Mouse (Mus musculus) retina, postnatal 1 day (tissue): ENCODE results near the gene Mycn.

Source experiments
- DNase-seq: peaks from one replicate; pipeline ENCODE4 v3.0.0-alpha.2; 2012

The Mycn gene

DNA sequence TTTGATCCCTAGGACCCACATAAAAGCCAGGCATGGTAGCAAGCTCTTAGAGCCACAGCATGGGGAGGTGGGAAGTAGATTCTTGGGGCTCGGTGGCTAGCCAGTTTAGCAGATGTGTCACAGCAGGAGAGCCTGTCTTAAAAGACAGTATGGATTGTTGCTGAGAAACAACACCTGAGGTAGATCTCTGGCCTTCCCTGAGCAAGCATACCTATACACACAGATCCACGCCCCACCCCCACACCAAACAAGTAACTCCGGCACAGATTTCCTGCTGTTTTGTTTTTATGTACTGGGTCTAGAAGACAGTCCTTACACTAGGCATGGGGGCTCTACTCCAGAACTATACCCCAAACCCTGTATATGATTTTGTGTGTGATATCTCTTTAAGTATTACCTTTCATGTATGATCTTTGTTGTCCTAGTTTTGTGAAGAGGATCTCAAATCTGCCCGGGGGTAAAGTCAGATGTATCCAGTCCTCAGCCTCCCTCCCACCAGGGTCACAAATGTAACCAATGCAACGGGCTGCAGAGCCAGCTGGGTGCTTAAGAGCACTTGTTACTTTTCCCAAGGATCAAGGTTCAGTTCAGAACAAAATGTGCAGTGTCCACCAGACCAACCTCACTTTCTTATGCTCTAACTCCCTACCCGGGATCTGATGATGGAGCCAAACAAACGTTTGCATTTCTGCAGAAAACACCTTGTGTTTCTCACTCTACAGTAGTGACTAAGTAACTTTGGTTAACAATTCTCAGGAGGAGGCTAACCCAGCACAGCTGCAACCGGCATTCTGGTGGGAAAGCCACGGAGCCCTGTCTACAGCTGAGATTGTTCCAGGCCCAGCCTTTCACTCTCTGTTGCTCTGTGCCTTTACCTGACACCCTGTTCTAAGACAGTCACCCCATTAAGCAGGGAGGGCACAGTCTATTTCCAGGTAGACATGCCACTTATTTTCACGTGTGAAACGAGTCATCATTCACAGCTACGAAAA lies 21.3 kb downstream of the Mycn start:
- DNase-seq: no peak

DNA sequence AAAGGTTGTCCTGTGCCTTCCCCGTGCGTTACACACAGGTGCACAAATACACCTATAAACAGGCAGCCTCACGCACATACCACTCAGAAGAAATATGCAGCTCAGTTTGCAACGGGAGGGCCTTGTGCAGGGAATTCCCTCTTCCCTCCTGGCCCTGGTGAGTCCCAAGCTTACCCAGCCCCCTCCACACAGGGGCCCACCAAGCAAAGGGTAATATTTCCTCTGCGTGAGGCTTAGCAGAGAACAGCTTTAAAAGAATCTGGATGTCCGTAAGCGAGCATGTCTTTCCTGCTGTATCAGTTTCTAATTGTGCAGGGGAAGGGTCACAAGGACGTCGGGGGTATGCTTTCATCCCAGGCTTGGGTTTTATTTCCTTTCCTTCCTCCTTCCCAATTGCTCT lies 25.4 kb downstream of the Mycn start:
- no peak for DNase-seq

- no peak for DNase-seq
Measured at GRCm38 (mm10) chr12:12910356-12910979, 31.2 kb downstream of the Mycn start.

DNA sequence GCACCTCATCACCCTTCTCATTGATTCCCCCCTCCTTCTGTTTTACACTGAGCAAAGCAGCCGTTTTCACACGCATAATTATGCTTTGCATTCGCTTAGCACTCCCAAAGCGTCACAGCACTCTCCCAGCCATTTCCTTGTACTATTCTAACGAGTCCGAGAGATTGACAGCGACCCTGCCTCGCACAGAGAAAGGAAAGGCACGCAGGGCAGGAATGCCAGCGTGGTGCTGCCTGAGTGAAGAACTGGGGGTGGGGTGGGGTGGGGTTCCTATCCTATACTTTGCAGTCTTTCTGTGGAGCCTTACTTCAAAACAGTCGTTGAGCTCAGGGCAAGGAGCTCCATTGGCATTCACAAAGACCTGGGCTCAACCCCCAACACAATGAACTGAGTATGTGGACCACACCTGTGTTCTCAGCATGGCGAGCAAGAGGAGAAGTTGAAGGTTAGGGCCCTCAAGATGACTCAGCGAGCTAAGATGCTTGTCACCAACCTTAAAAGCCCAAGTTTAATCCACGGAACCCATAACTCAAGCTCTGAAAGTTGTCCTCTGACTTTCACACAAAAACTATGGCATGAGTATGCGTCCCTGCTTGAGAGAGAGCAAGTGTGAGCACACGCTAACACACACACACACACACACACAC lies 32.0 kb downstream of the Mycn start:
- no peak for DNase-seq

GRCm38 (mm10) chr12:12906771-12907170 lies 34.9 kb downstream of the Mycn start:
- peak; percentile 44 for DNase-seq

DNA sequence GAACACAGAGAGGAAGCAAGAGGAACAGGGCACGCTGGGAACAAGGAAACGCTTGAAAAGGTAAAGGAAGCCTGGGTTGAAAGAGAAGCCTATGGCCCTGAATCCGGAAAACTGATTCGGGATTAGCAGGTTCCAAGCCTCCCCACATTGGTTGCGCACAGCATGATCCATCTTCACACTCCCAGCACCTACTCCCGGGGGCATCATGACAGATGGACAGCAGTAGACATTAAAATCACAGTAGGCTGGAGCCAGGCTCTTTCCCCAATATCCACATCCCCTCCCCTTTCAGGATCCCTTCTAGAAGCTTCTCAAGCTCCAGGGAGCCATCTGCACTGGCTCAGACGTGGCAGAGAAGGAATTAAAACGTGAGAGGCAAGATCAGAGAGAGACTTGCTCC lies 35.4 kb downstream of the Mycn start:
- peak; percentile 46 for DNase-seq

DNA sequence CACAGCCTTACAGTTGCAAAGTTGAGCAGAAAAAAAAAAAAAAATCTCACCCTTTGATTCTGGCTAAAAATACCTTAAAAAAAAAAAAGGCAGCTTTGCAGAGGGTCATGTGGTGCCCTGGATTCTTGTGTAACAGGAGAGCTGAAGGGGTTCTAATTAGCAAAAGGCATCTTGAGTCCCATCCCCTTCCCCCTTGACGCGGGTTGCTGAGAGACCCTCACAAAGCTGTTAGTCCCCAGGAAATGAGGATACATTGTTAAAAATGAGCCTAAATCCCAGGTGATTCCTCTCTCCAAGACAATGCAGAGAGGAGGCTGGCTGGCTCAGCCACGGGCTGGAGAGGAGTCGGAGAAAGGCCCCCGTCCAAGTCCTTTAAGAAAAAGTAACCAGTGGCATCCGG lies 36.6 kb downstream of the Mycn start:
- DNase-seq: no peak

DNA sequence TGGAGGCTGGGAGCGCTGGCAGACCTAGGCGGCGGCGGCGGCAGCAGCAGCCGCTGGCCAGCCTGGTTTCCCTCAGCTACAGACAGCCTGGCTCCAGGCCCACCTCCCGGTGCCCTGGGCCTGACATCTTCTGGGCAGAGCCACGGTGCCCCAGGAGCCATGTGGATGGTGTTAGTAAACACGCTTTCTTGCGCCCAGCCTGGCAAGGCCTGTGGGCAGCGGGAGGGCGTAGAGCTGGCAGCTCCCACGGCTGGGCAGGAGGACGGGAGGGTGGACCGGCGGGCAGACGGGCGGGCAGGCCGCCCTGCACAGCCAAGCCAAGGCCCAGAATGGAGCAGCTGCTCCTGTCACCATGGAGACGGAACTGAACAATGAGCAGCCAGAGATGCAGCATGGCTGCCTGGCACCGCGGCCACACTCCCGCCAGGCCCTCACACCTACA lies 37.2 kb downstream of the Mycn start:
- DNase-seq: peak; percentile 97

- no peak for DNase-seq
Measured at GRCm38 (mm10) chr12:12904086-12904485, 37.6 kb downstream of the Mycn start.

GRCm38 (mm10) chr12:12902403-12902802 lies 39.3 kb downstream of the Mycn start:
- DNase-seq: no peak

DNA sequence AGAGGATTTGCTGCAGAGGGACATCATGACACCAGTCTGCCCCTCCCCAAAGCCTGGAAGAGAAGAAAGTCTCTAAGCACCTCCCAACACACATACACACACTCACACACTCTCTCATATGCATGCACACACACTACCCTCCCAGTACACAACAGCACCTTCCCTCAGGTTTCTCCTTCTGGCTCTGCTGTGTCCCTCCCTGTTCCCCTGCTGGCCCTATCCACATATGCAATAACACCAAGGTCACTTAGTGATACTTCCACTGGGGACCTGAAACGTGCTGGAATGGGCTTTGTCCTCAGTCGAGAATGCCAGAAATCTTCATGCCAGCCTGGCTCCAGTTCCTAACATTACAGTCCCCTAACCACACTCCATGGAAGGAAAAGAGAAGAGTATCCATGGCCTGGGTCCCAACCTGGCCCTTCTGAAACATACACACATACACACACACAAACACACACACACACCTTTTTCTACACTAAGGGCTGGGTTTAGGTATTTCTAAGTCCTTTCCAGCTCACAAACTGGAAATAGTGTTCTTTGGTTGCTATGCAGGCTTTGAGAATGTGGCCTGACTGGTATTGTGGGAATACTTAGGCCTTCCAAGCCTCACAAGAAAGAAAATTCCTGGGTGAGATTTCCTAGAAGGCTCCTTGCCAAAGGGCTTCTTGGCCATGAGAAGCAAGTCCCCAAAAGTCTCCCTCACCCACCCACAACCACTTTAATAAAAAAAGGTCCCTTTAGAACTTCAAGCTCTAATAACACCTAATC lies 43.2 kb downstream of the Mycn start:
- no peak for DNase-seq

GRCm38 (mm10) chr12:12893986-12894385 lies 47.7 kb downstream of the Mycn start:
- no peak for DNase-seq

DNA sequence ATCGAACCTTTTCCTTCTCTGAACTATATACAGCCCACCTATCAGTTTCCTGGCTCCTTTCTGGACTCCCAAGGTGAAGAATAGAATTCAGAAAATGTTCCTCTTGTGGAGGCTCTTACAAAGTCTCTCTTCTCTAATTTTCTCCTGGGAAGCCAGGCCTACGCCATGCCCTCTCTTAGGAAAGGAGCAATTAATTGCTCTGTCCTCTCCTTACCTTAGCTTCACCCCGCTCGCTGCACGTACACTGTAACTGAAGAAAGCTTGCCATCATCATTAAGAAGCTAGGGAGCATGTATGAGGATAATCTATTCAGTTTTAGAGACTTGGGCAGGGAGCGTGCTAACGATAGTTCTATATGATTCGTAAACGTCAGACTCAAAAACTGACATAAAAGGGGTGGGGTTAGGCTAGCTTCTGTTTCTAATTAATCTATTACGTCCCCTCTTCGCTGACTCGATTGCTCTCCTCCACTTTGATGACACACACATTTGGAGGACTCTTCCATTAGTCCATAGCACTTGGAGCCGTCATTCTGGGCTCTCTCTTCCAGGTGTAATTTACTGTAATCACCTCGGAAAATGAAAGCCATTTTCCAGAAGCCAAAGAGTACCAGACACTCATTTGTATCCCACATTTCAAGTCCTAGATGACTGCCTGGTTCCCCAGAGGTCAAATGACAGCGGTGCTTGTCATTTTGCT lies 55.4 kb downstream of the Mycn start:
- DNase-seq: no peak
